Mouse (Mus musculus): ENCODE measurements around the gene Pfkm. TPM values are rescaled to one million over a fixed set of nuclear protein-coding genes. Genes with fewer than 3 reads are reported as not detected.

The Pfkm gene
- 10 to 100 TPM; 71.0 to 86.3 TPM for total RNA-seq (2021)
- long read RNA-seq, experiment 1, transcript Pfkm-201 (23 exons, 2,879 nt): major isoform, 39 of 49 reads
- long read RNA-seq, experiment 1, partial matches to known transcripts: 3 of 49 reads
- long read RNA-seq, experiment 1, other reads (novel, unspliced or antisense): 7 of 49 reads
- long read RNA-seq, experiment 2, transcript Pfkm-201 (23 exons, 2,879 nt): major isoform, 67 of 96 reads
- long read RNA-seq, experiment 2, partial matches to known transcripts: 15 of 96 reads
- long read RNA-seq, experiment 2, other reads (novel, unspliced or antisense): 14 of 96 reads

DNA sequence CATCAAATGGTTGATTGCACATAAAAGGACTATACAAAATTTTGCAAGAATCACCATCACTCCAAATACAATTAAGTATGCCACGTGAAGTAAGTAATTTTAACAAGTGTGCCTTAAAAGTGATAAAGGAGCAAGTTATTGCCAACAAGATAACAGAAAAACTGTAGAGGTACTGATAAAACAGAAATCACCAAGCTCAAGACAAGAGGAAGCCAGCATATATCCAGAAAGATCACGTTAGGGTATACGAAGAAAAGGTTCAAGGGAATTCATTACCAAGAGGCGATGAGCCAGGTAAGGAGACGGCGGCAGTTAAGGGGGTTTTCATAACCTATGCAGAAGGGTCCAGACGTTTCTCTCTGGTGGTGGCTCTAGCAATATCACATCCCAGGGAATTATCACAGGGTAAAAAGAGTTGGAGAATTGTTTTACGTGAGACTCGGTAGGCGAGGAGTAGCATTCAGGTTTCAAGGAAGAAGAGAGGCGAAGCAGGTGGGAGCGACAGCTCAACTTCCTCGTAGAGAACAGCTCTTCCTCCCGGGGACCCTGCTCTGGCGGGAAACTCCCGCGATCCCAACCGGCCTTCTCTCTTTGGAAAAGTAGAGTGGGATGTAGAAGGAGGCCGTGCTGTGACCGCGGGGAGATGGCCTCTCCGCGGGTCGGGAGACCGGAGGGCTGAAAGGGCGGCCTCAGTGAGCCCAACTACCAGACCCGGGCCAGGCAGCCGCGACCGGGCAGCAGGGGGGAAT is at the start of gene Pfkm:
Gene Pfkm (plus strand): TSS at position 218 of the 749 bp plus-strand sequence.
- DNase-seq (ENCODE audit: low spot score in 2 of 2): no peak

DNA sequence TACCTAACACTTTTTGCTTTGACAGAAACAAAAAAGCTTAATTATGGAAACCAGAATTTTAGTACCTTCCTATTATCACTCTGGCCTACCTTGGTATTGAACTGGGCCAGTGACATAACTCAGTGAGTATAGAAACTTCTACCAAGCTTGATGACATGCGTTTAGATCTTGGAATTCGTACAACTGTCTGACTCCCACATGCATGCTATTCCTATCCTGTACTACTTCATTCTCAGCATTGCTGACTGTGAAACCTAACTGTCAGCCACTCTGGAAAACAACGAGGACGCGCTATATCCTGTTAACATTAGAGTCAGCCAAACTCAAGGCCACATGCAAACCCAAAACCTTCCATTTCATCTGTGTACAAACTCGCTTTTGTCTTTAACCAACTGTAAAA is 48.4 kb upstream of the Pfkm start:
- no peak for DNase-seq (ENCODE audit: low spot score in 2 of 2)

DNA sequence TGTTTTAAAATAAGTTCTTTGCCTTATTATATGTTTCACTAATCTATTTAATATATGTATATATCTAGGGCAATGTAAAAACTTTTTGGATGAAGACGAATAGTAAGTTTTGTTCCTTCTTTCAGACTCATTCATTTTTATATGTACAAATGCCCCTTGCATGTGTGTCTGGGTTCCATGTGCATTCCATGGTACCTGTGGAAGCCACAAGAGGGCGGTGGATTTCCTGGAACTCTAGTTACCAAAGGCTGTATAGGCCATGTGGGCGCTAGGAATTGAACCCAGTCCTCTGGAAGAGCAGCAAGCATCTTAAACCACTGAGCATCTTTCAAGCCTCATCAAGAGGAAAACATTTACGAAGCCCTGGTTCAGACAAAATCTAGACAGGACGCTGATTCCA is 48.0 kb upstream of the Pfkm start:
- DNase-seq (ENCODE audit: low spot score in 2 of 2): no peak

DNA sequence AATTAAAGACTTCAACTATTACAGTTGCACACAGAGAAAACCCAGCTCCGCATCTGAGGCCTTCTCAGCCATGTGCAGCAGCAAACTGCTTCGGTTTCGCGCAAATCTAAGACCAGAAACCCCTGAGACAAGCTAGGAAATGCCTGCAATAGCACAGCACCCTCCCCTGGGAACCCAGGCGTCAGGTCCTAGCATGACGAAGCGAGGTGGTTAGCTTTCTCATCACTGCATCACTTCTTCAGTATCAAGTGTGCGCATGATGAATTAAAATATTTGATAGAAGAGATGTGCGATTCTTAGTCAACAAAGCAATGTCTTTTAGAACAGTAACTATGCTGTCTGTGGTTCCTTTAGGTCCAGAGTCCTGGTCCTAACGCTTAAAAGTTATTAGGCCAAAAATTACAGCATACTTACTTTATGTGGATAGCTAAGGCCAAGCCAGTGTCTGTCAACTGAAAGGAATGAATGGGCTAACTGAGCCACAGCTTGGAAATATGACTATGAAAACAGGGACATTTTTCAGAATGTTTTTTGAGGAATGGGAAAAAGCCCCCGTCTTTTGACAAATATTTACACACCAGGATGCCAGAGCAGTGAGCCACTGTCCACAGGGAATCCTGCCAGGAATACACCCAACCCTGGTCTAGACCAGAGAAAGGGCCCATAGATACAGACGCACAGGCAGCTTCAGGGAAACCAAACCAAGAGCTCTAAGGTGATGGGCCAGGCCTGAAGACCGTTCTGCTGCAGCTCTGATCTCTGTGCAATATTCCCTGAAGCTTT is 43.3 kb upstream of the Pfkm start:
- no peak for DNase-seq (ENCODE audit: low spot score in 2 of 2)

DNA sequence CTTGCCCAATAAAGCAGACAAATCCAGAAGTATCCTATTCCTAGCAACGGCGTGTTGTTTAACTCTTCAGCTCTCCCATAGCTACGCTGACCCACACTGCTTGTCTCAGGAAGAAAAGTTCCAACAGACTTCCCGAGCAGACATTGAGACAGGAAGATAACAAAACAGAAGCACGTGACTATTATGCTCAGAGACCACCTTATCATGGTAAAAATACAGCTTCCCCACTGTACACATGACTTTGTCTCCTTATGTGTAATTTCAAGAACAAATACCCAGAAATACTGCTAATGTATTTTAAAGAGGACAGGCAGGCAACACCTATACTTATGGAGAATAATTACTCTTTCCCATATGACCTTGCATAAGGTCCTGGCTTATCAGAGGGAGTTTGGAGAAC is 40.7 kb upstream of the Pfkm start:
- DNase-seq (ENCODE audit: low spot score in 2 of 2): no peak

DNA sequence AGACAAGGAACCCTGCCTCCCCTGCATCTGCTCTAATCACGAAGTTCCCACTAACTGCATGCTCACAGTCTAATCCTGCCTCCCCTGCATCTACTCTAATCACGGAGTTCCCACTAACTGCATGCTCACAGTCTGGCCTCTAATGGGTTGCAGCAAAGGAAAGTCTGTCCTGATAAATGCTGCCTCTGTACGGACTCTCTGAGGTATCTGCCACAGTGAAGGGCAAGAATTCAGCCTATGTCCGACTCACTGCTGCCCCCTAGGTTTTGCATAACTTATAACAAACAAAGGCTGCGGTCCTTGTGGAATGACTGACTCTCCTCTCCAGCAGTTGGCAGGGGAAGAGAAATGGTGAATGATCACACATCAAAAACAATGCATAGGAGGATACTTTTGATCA is 37.1 kb upstream of the Pfkm start:
- no peak for DNase-seq (ENCODE audit: low spot score in 2 of 2)

DNA sequence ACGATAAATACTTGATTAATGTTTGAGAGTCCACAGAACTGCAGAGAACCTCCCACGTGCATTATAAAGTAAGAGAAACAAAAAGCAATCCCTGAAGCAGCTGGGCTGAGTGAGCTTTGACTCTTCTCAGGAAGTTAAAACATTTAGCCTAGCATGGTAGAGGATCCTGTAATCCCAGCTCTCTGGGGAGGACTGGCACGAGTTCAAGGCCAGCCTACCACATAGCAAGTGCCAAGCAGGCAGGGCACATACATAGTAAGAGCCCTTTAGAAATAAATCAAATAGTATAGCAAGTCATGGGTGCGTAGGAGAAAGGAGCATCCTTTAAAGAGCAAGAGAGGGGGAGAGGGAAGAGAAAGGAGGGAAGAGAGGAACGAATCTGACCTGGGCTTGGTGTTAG is 26.5 kb upstream of the Pfkm start:
- peak; percentile 18 to 34 for DNase-seq (ENCODE audit: low spot score in 2 of 2)

DNA sequence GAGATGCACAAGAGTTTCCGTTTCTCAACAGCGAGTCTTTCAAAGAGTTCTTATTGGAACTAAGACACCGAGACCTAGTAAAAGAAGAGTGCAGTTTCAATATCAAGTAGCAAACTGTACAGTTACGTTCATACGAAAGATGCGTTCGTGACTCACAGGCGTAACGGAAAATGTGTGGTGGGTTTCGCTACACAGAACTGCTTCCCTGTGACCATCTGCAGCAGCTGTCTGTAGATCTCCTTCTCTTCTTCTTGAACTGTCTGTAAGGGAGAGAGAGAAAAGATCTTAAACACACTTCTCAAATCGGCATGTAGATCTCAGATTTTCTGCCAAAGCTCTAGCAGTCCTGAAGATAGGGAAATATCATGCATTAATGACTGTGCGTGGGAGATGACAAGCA is 25.8 kb upstream of the Pfkm start:
- no peak for DNase-seq (ENCODE audit: low spot score in 2 of 2)

DNA sequence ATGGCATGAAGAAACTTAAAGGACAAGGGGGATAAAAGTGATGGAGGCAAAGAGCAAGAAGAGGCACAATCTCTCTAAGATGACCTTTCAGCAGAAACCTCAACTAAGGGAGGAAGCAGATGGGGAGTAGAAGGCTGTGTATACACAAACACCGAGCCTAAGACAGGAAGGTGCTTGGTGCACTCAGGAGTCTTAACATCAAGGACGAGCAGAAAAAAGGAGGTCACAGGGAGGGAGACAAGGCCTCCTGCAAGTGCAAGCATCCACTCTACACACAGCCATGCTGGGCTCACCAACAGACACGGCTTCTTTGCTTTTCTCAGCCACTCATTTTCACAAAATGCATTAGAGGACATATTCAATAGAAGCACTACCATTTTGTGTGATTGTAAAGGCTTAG is 24.9 kb upstream of the Pfkm start:
- no peak for DNase-seq (ENCODE audit: low spot score in 2 of 2)

DNA sequence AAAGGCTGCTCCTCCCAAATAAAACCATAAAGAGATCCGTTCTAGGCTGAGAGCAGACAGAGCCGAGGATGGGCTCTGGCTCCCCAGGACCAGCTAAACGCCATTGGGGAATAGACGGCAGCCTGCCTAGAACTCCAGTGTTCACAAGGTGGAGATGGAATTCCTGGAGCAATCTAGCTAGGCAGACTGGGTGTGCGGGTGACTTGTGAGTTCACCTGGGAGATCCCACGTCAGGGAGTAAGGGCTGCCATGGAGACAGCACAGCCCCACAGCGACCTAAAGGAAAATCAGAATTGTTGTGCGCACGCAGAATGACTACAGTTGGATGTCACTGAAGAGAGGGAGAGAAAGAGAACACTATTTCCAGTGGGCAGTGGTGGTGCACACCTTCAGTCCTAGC is 23.9 kb upstream of the Pfkm start:
- DNase-seq (ENCODE audit: low spot score in 2 of 2): no peak

DNA sequence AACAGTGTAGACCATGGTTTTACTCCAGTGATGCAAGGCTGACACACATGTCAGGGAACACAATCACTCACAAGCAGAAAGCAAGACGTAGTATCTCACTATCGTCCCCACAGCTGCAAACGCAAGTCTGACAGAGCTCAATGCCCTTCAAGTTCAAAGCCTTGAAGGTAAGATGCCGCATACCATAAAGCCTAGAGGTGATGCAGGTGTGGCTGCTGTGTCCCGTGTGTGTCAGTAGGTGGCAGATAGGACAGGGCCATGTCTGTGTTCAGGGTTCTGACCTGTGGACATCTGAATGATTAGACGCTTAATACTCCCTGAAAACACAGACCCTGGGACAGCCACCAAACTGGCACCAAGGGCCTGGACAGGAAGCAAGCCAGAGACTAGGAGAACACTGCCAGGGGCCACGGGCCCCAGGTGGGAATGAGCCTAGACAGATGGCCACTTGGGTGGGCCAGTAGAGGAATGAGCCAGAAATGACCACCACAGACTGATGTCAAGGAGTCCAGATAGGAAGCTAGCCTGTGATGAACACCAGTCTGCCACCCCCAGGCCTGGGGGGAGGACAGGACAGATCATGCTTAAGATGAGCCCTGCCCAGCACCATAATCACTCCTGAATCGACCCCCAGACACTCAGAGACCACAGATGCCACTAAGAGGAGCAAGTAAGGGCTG is 22.7 kb upstream of the Pfkm start:
- no peak for DNase-seq (ENCODE audit: low spot score in 2 of 2)

DNA sequence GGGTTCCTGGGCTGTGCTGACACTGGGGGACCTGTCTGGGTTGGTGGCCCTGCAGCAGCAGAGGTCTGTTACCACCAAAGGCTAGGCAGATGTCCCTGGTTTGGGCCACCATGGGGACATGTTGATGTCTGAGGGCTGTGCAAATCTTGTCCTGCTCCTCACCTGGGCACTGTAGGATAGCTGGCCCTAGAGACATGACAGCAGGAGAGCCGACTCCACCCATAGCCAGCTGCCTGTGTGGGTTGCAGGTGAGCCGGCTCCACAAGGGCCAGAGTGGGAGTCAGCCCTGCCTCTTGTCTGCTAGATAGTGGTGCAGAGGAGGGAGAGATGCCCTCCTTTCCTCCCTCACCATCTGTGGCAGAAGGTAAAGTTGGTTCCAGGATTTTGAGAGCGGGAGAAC is 22.0 kb upstream of the Pfkm start:
- DNase-seq (ENCODE audit: low spot score in 2 of 2): no peak

DNA sequence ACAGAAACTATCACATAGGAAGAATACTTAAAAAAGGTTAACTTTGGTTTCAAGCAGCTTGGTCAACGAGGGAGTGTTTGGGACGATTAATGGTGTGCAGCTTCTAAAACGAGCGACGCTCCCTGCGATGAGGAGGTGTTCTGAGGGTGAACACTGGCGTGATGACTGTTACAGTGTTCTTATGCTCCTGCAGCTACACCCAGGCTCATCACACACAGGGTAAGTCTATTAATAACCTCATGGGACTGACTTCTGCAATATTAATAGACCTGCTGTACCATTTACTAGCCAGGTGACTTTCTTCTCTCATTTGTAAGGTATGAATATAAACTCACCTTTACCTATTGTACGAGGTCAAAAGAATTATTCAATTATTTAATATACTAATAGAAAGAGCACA is 17.9 kb upstream of the Pfkm start:
- DNase-seq (ENCODE audit: low spot score in 2 of 2): no peak

DNA sequence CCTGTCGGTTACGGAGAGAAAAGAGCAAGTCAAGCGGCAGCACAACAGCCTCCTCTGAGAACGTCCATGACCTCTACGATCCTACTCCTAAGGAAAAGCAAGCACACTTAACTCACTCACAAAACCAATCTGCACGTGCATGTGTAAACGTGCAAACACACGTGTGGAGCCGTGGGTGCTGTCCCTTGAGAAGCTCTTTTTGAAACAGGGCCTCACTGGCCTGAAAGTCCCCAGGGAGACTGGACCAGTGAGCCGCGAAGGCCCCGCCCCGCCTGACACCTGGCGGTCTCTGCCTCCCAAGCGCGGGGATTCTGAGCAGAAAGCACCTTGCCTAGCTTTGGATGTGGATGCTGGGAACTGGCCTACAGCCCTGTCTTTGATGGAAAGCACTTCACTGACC is 17.4 kb upstream of the Pfkm start:
- DNase-seq (ENCODE audit: low spot score in 2 of 2): no peak

DNA sequence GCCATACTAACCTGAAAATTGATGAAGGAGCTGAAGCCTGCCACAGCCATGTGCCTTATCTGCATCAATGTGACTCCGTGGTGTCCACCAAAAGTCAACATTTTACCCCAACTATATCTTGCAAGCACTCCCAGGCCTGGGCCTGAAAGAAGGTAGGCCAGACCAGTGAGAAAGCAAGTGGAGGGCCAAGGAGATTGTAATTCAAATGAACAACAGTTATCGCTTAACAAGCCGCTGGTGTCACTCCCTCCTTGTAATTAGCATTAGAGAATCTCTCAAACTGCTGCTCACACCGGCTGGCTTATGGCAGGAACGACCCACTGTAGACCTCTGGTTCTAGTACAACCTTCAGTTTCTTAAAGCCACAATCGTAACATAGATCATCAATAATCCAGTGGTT is 15.5 kb upstream of the Pfkm start:
- no peak for DNase-seq (ENCODE audit: low spot score in 2 of 2)

DNA sequence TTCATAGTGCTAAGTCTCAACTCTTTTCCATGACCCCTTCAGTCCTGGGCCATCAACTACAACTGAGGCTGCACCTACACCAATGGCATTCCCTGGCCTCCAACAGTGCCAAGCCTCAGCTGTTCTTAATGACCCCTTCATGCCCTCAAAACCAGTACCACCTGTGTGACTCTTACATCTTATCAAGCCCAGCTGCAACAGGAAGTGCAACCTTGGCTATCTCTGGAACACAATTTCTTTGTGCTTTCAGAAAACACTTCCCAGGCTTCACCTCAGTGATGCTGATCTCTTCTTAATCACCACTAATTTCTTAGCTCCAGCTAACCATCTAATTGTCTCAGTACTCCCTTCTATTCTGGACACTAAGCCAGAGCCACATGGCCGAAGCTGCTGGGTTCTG is 3.5 kb upstream of the Pfkm start:
- no peak for DNase-seq (ENCODE audit: low spot score in 2 of 2)

DNA sequence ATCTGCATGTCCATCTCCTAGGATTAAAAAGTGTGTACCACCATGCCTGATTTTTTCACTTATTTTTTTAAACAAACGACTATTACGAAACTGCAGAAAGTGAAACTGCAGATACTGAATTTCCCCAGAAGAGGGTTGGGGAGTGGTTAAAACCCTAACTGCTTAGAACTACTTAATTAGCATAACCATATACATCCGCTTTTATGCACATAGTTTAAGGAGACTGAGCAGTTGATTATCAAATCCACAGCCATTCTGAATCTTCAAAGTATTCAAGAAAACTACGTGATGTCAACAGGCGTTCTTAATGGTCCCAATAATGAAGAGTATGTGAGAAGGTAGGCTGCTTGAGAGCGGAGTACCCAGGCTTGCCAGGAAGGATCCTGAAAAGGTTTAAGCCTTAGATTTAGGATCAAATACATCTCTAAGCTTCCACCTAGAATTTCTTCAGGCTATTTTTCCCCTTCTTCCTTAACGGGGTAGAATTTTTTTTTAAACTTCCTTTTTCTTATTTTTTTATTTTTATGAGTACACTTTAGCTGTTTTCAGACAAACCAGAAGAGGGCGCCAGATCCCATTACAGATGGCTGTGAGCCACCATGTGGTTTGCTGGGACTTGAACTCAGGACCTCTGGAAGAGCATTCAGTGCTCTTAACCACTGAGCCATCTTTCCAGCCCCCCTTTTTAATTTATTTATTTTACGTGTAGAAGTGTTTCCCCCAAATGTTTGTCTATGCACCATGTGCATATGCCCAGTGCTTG is 2.8 kb upstream of the Pfkm start:
- DNase-seq (ENCODE audit: low spot score in 2 of 2): peak; percentile 16 to 37

DNA sequence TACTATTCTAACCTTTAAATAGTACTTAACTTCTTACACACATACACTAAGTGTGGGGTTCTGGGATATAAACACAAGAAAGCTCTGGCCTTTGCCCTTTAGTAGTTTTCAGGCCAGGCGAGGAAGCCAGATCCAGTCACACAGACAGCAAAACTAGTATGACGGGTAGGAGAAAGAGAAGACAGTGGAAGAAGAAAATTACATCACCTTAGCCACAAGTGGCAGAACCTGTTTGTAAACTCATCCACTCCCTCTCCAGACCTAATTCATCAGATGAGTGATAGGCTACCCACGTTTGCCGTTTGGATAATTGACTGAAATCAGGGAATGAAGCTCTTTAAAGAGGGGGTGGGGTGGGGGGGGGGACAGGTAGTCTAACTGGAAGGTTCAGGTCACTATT is 548 bp upstream of the Pfkm start:
- no peak for DNase-seq (ENCODE audit: low spot score in 2 of 2)

DNA sequence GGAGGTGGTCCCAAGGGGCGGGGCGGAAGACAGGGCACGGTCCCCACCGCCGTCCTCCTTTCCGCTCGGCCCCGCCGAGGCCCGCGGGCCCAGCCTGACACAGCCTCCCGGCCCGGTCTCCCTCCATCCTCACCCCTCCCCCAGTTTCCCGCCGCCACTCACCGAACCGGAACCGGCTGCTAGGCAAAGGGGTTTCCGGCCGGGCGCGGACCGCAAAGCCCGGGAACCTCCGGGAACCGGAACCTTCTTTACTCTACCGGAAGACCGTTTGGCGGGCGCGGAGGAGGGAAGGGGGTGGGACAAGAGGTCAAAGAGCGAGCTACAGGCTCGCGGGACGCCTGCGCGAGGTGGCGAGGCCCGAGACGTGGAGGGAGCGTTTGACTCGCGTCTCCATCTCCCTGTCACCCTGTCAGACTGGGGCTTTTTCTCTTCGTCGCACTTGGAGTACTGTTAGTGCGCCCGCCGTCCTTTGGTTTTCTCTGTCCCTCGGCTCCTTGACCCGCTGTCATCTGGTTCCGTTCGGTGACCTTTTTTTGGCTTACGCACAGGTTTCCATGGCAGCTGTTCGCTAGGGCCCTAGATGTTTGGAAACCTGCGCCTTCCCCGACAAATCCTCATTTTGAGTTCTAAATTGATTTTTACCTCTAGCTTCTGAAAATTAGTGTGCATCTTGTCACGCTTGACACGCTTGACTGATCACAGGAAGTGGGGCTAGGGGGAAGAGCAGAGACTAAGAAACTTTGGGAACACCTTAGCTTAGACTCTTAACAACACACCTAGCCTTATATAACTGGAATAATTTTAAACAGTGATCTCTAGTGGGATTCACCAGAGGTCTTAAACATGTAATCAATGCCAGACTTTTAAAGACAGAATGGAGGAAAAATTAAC is 977 bp downstream of the Pfkm start, which contains the start of gene Senp1:
Gene Senp1 (minus strand): TSS at position 624 of the 891 bp plus-strand sequence.
- DNase-seq (ENCODE audit: low spot score in 2 of 2): peak; percentile 85 to 87

DNA sequence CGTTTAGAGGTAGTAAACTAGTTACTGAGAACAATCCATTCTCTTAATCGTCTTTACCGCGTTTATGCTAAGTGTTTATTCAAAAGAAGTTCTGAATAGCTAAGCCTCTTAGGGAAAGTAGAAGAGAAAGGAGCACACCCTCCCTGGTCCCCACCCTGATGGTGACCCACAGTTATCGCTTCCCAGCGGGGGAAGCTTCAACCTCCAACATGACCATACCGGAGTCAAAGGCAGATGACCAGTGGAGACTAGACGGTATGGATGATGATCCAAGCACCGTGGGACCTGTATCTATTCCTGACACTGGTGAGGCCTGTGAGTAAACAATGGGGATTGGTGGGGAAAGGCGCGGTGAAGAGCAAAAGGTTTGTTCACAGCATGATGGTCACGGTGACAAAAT is 2.5 kb downstream of the Pfkm start:
- DNase-seq (ENCODE audit: low spot score in 2 of 2): no peak
